Mouse (Mus musculus): ENCODE measurements around the gene Unc5c.

Gene Unc5c

GRCm38 (mm10) chr3:141716371-141716770 lies 251.4 kb downstream of the Unc5c start:
- no peak for DNase-seq (ENCODE audit: low spot score)

- no peak for DNase-seq (ENCODE audit: low spot score)
Measured at GRCm38 (mm10) chr3:141719050-141719449, 254.0 kb downstream of the Unc5c start.

- no peak for DNase-seq (ENCODE audit: low spot score)
Measured at GRCm38 (mm10) chr3:141724499-141724898, 259.5 kb downstream of the Unc5c start.

- no peak for DNase-seq (ENCODE audit: low spot score)
Measured at GRCm38 (mm10) chr3:141725432-141725831, 260.4 kb downstream of the Unc5c start.

- no peak for DNase-seq (ENCODE audit: low spot score)
Measured at GRCm38 (mm10) chr3:141733844-141734243, 268.8 kb downstream of the Unc5c start.

GRCm38 (mm10) chr3:141735285-141735684 lies 270.3 kb downstream of the Unc5c start:
- DNase-seq (ENCODE audit: low spot score), result no peak

GRCm38 (mm10) chr3:141745322-141745721 lies 280.3 kb downstream of the Unc5c start:
- DNase-seq (ENCODE audit: low spot score), result no peak

GRCm38 (mm10) chr3:141748694-141749381 lies 283.8 kb downstream of the Unc5c start:
- DNase-seq (ENCODE audit: low spot score), result no peak

GRCm38 (mm10) chr3:141752172-141752571 lies 287.2 kb downstream of the Unc5c start:
- no peak for DNase-seq (ENCODE audit: low spot score)

GRCm38 (mm10) chr3:141757259-141757658 lies 292.2 kb downstream of the Unc5c start:
- DNase-seq (ENCODE audit: low spot score), result no peak

GRCm38 (mm10) chr3:141778411-141778919 lies 313.4 kb downstream of the Unc5c start:
- no peak for DNase-seq (ENCODE audit: low spot score)

GRCm38 (mm10) chr3:141779186-141779585 lies 314.2 kb downstream of the Unc5c start:
- DNase-seq (ENCODE audit: low spot score), result no peak

GRCm38 (mm10) chr3:141782553-141782952 lies 317.5 kb downstream of the Unc5c start:
- DNase-seq (ENCODE audit: low spot score), result no peak

- no peak for DNase-seq (ENCODE audit: low spot score)
Measured at GRCm38 (mm10) chr3:141791026-141791780, 326.2 kb downstream of the Unc5c start.

- DNase-seq (ENCODE audit: low spot score), result no peak
Measured at GRCm38 (mm10) chr3:141792106-141792505, 327.1 kb downstream of the Unc5c start.

- DNase-seq (ENCODE audit: low spot score), result no peak
Measured at GRCm38 (mm10) chr3:141793755-141794154, 328.7 kb downstream of the Unc5c start.

GRCm38 (mm10) chr3:141794371-141794770 lies 329.4 kb downstream of the Unc5c start:
- DNase-seq (ENCODE audit: low spot score), result no peak

- no peak for DNase-seq (ENCODE audit: low spot score)
Measured at GRCm38 (mm10) chr3:141797372-141797771, 332.4 kb downstream of the Unc5c start.

GRCm38 (mm10) chr3:141797789-141798188 lies 332.8 kb downstream of the Unc5c start:
- no peak for DNase-seq (ENCODE audit: low spot score)

GRCm38 (mm10) chr3:141804133-141804532 lies 339.1 kb downstream of the Unc5c start:
- DNase-seq (ENCODE audit: low spot score), result no peak

- DNase-seq (ENCODE audit: low spot score), result no peak
Measured at GRCm38 (mm10) chr3:141809581-141809980, 344.6 kb downstream of the Unc5c start.

GRCm38 (mm10) chr3:141810944-141811343 lies 345.9 kb downstream of the Unc5c start:
- DNase-seq (ENCODE audit: low spot score), result no peak

- peak; percentile 58 for DNase-seq (ENCODE audit: low spot score)
Measured at GRCm38 (mm10) chr3:141811348-141811747, 346.3 kb downstream of the Unc5c start.

All from ovary, postnatal 36 days (tissue).